Mouse (Mus musculus) hindbrain, embryonic 16.5 days (tissue): ENCODE results near the gene Pias1. TPM values are rescaled to one million over a fixed set of nuclear protein-coding genes. Genes with fewer than 3 reads are reported as not detected.

ENCODE experiments used
- ATAC-seq: fragments of 200-750 bp; cut with Nextera tagmentation; 2 replicates; pipeline ENCODE4 v1.8.0; 2017; ENCODE audit warnings: moderate TSS enrichment, moderate library complexity
- H3K27ac ChIP-seq: fragments of 300-500 bp; sonication (generic); 2 replicates; pipeline ENCODE4 v1.5.1; 2014; ENCODE audit warnings: low read depth, mild to moderate bottlenecking, control low read depth, low read length, moderate library complexity
- H3K27me3 ChIP-seq: fragments of 300-500 bp; sonication (generic); replicated peaks from 2 replicates; pipeline ENCODE4 v1.6.1; 2014; ENCODE audit warnings: low read length; ENCODE audit not compliant: control insufficient read depth, insufficient read depth
- H3K36me3 ChIP-seq: fragments of 300-500 bp; sonication (generic); 2 replicates; pipeline ENCODE4 v1.6.1; 2014; ENCODE audit warnings: mild to moderate bottlenecking, low read length, moderate library complexity, mixed read lengths; ENCODE audit not compliant: control insufficient read depth, insufficient read depth
- H3K4me1 ChIP-seq: fragments of 300-500 bp; sonication (generic); 2 replicates; pipeline ENCODE4 v1.6.1; 2014; ENCODE audit warnings: low read depth, low read length; ENCODE audit not compliant: control insufficient read depth, insufficient read depth
- H3K4me2 ChIP-seq: fragments of 300-500 bp; sonication (generic); 2 replicates; pipeline ENCODE4 v1.6.1; 2014; ENCODE audit warnings: mild to moderate bottlenecking, low read length, control low read depth, moderate library complexity
- H3K4me3 ChIP-seq: fragments of 300-500 bp; sonication (generic); 2 replicates; pipeline ENCODE4 v1.5.1; 2014; ENCODE audit warnings: mild to moderate bottlenecking, low read length, control low read depth, moderate library complexity
- H3K9ac ChIP-seq: fragments of 300-500 bp; sonication (generic); 2 replicates; pipeline ENCODE4 v1.6.1; 2014; ENCODE audit warnings: low read depth, mild to moderate bottlenecking, control low read depth, low read length, moderate library complexity
- H3K9me3 ChIP-seq: fragments of 300-500 bp; sonication (generic); 2 replicates; pipeline ENCODE4 v1.6.1; 2014; ENCODE audit warnings: mild to moderate bottlenecking, low read length, moderate library complexity; ENCODE audit not compliant: control insufficient read depth
- WGBS: fragments of 180-500 bp; shearing (Covaris S2); extraction: QIAGEN DNeasy Blood & Tissue Kit; methylation state at CpG from one replicate; pipeline ENCODE4 v1.1.7; 2014; 5-methylcytosine and 5-hydroxymethylcytosine counted together
- polyA plus RNA-seq: library from polyadenylated mRNA; unstranded; fragments of >200 nt; fragmentation: Nextera tagmentation; extraction: Ambion mirVana; gene quantifications from 2 replicates; pipeline ENCODE4 v1.2.1, GENCODE M21; 2015

The Pias1 gene
- polyA plus RNA-seq, 1 experiment from 2014 or later, result 53.6 TPM

GRCm38 (mm10) chr9:62835705-62836446 is 151.8 kb downstream of the Pias1 start:
- H3K4me3 ChIP-seq, result no peak overlapping the region
- no peak for ATAC-seq
- H3K4me2 ChIP-seq, result no peak overlapping the region
- no peak overlapping the region for H3K9ac ChIP-seq
- H3K36me3 ChIP-seq, result no peaks in the 10 kb centered on the region
- H3K27ac ChIP-seq, result no peak overlapping the region
- no peaks in the 10 kb centered on the region for H3K9me3 ChIP-seq
- peaks cover 11% of the 10 kb centered on the region for H3K4me1 ChIP-seq
- H3K27me3 ChIP-seq, result no peaks in the 10 kb centered on the region
- WGBS, result 36% methylated on average over 4 of the region's 4 CpGs

GRCm38 (mm10) chr9:62834906-62835305 is 152.8 kb downstream of the Pias1 start:
- H3K27ac ChIP-seq, result no peak overlapping the region
- no peaks in the 10 kb centered on the region for H3K9me3 ChIP-seq
- no peak overlapping the region for H3K4me2 ChIP-seq
- no peak for ATAC-seq
- no peak overlapping the region for H3K4me3 ChIP-seq
- peaks cover 11% of the 10 kb centered on the region for H3K4me1 ChIP-seq
- WGBS, result 87% methylated on average over 5 of the region's 5 CpGs
- H3K27me3 ChIP-seq, result no peaks in the 10 kb centered on the region
- H3K36me3 ChIP-seq, result no peaks in the 10 kb centered on the region
- no peak overlapping the region for H3K9ac ChIP-seq

- H3K9ac ChIP-seq, result no peak overlapping the region
- peaks cover 15% of the 10 kb centered on the region for H3K4me1 ChIP-seq
- no peaks in the 10 kb centered on the region for H3K27me3 ChIP-seq
- no peak for ATAC-seq
- no peaks in the 10 kb centered on the region for H3K9me3 ChIP-seq
- H3K4me3 ChIP-seq, result no peak overlapping the region
- H3K27ac ChIP-seq, result no peak overlapping the region
- WGBS, result 83% methylated on average over 6 of the region's 6 CpGs
- no peaks in the 10 kb centered on the region for H3K36me3 ChIP-seq
- H3K4me2 ChIP-seq, result no peak overlapping the region
Measured at GRCm38 (mm10) chr9:62829877-62830276, 157.8 kb downstream of the Pias1 start.

- Histone ChIP-seq H3K36me3 (no peaks in the 10 kb centered on the region), H3K27me3 (no peaks in the 10 kb centered on the region), H3K4me1 (peaks cover 15% of the 10 kb centered on the region), H3K4me3 (peak overlapping the region; percentile 45), H3K9me3 (no peaks in the 10 kb centered on the region), H3K27ac (peak overlapping the region; percentile 72), H3K4me2 (peak overlapping the region; percentile 59), H3K9ac (peak overlapping the region; percentile 38)
- peak; percentile 94 for ATAC-seq
- WGBS, result 0% methylated on average over 23 of the region's 23 CpGs
Measured at GRCm38 (mm10) chr9:62828662-62829086, 159.1 kb downstream of the Pias1 start.

Other genes starting within 250 kb of the Pias1 start
- gene Fem1b, start 176.0 kb downstream of the Pias1 start, polyA plus RNA-seq, result 44.5 and 55.2 TPM in 2 replicates
- gene Cln6, start 149.1 kb downstream of the Pias1 start, polyA plus RNA-seq, result 6.7 and 6.9 TPM in 2 replicates
- gene Calml4, start 129.8 kb downstream of the Pias1 start, polyA plus RNA-seq, result 22.8 and 23.5 TPM in 2 replicates
- gene Skor1, start 161.0 kb upstream of the Pias1 start, polyA plus RNA-seq, result 10.8 and 11.8 TPM in 2 replicates